Mouse (Mus musculus): ENCODE results near the gene Cfap126.
"Not testable (repeated sequence)": the region's sequence is repeated elsewhere in the genome, so short reads cannot be mapped to it uniquely, and the experiment has no call there.

Gene Cfap126

DNA sequence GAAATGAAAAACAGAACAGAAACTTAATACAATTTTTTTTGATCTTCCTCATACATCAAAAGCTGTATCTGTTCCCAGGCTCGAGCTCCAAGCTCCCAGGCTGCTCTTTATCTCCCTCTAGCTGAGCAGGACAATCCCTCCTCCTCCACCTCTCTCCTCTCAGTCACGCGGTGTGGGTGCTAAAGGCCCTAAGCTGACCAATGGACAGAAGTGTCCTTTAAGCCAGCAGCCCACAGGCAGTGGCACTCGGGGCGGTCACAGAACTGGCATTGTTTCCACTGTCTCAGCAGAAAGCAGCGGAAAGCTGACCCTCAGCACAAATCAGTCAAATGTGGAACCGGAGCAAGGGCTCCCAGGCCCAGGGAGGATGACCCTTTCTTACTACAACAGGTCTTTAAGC lies 15.5 kb downstream of the Cfap126 start:
- DNase-seq, result peak; percentile 31

DNA sequence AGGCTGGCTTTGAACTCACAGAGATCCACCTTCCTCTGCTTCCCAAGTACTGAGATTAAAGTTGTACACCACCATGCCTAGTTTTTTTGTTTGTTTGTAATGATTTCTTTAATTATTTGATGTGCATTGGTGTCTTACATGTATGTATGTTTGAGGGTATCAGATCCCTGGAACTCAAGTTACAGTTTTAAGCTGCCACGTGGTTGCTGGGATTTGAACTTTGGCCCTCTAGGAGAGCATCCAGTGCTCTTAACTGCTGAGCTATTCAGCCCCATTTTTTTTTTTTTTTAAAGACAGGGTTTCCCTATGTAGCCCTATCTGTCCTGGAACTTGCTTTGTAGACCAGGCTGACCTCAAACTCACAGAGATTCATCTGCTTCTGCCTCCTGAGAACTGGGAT lies 17.3 kb downstream of the Cfap126 start:
- no peak for DNase-seq

DNA sequence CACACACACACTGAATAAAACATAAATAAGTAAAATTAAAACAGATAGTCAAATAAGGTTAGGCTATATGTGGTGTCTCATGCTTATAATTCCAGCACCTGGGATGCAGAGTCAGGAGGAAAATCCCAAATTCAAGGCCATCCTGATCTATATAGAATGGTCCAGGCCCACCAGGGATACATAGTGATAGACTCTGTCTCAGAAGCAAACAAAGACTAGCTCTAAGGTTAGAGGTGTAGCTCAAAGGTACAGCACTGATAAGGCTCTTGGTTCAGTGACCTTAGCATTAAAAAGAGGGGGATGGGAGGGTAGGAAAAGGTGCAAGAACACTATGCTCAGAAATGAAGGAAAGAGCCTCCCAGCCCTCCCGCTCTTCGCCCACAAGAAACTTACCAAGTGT lies 21.9 kb downstream of the Cfap126 start:
- no peak for DNase-seq

DNA sequence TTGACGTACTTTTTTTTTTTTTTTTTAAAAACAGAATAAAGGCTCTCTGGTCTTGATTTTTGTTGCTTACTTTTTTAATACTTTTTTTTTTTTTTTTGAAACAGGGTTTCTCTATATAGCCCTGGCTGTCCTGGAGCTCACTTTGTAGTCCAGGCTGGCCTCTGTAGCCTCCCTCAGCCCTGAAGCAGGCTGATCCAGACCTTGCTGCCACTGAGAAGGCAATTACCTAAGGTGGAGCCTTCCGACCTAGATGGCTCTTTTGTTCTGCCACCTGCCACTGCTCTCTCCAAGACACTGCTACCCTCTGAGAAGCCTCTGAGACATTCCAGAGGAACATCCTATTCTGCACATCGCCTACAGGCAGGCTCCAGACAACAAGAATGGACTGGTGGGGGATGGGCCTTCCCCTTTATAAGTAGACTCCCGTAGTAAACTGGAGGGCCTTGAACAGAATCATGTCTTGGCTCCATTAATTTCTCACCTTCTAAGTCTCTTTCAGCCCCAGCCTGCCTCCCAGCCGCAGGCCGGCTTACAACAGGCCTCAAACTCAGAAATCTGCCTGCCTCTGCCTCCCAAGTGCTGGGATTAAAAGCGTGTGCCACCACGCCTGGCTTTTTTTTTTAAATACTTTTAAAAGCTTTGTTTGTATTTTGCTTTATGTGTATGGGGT lies 23.9 kb downstream of the Cfap126 start:
- DNase-seq, result not testable (repeated sequence)

DNA sequence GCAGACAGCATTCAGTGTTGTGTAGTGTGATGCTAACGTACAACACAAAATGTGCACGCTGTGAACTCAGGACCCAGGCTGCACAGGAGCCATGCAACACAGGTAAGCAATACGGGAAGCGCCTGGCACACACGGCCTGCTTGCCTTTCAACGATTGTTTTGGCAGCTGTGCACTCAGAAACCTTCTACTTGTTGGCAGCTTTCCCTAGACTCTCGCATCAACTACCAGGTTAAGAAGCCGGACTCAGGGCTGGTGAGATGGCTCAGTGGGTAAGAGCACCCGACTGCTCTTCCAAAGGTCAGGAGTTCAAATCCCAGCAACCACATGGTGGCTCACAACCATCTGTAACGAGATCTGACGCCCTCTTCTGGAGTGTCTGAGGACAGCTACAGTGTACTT lies 29.3 kb downstream of the Cfap126 start:
- not testable (repeated sequence) for DNase-seq

DNA sequence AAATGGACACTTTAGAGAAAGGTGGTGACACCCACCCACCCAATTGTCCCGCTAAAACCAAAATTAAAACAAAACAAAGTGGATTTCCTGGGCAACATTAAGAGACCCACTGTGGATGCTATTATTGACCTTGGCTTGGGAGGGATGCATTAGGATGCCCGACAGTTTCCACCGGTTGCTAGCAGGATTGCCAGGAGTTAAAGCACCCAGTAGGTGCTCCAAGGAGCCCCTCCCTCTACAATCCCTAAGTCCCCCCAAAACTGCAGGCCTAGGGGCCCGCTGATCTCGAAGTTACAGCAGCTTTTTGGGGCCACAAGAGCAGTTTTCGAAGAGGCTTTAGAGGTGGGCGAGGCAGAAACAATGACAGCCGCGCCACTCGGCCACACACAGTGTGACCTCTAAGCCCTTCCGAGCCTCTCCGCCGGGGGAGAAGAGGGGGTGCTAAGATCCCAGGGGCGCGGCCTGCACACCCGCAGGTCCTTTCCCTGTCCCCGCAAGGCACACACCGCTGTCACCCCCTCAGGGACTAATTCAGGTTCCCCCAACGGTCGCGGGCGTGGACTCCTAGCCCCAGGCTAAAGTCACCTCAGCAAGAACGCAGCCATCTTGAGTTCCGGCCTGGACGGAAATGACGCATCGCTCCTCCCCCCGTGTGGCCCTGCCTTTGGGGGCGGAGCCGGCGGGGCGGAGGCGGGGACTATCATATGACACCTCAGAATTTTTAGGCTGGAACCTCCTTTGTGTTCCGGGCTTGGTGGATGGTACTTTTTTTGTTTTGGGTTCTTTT lies 36.4 kb downstream of the Cfap126 start, which contains the start of the genes Sdhc and Mpz:
Gene Sdhc, minus strand, starts transcription at position 630 of the 787 bp plus-strand sequence.
Gene Mpz, plus strand, starts transcription at position 738 of the 787 bp plus-strand sequence.
- DNase-seq, result peak; percentile 92

DNA sequence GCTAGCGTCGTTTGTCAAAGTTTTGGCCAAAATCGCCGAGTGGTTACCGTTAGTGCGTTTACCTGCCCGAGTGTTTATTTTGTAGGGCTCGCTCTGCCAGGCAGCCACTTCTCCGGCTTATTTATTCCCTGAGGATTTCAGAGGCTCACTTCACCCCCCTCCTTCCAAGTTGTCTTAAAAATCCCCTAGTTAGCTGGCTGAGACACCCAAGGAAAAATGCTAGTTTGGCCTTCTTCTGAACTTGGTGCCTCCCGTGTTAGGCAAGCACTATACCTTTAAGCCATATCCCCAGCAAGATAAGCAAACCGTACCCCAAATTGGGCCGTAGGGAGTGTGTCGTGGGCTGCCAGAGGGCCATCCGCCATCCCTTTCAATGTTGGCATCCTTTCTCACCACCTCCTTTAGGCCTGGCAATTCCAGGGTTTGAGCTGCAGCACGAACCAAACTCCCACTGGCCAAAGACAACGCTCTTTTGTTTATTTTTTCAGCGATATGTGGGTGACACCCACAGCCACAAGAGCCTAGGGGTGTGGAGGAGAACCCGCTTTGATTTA lies 37.2 kb downstream of the Cfap126 start:
- DNase-seq, result no peak

DNA sequence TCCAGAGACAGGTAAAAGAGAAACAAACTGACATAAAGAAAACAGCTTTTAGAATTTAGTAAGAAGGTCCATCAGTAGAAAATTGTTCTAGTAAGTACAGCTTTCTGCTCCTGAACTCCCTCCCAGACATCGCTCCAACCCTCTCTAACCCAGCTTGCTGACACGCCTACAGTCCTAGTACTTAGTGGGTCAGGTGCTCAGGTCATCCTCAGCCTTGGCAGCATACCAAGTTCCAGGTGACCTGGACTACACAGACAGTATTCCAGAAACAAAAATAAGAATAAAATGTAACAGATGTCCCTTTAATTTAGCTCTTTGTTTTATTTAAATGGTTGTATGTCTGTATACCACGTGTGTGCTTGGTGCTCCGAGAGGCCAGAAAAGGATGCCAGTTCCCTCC lies 38.2 kb downstream of the Cfap126 start:
- no peak for DNase-seq

DNA sequence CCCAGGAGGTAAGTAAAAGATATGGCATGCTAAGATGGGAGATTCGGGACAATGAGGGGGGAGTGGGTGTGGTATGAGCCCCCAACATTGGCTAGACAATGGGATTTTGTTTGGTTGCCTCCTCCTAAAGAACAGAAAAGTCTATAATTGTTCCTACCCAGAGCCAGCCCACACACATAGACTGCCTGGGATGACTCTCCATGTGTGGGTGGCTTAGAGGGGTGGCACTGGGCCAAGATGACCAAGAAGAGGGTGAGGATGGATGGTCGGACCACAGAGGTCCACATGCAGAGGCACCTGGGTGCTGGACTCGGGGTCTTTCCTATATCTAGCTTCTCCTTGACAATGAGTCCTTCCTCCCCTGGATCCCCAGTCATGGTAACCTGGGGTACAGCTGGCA lies 42.9 kb downstream of the Cfap126 start:
- no peak for DNase-seq

DNA sequence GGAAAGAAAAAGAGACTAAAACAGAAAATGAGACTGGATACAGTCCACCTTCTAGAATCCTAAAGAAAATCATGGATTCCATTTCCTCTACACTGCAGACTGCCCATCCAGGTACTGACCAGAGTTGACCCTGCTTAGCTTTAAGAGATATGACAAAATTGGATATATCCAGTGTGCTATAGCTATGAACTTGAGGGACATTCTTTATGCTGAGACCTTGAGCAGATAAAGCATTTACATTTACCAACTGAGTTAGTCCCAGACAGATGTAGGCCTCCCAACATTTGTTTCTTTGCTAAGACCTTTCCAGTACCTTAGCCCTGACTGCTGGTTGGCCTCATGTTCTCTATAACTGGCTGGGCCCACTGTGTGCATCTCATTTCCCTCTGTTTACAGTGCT lies 44.2 kb downstream of the Cfap126 start:
- no peak for DNase-seq

DNA sequence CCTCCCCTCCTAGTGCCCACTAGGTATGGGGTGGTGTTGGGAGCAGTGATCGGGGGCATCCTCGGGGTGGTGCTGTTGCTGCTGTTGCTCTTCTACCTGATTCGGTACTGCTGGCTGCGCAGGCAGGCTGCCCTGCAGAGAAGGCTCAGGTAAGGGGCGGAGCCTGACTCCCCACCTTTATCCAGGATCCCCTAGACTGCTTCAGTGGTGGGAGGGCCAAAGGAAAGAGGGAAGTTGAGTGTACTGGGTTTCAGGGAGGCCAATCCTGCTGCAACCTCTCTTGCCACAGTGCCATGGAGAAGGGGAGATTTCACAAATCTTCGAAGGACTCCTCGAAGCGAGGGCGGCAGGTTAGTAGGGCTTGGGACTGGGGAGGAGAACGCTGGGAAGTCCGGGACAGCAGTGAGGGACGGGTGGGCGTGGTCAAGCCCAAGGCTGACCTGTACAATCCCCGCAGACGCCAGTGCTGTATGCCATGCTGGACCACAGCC lies 45.8 kb downstream of the Cfap126 start:
- no peak for DNase-seq

DNA sequence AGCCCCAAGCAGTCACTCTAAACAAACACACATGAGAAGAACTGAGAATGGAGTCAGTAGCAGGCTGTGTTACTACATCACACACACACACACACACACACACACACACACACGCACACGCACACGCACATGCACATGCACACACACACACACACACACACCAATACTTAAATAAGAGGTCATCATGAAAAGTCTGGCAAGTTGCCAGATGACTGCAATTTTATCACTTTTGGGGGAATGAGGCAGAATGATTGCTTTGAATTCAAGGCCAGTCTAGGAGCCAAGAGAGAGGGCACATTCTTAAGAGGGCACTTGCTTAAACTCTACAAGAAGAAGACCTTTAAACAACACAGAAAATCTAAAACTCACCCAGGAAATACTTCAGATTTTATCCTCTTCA lies 48.8 kb downstream of the Cfap126 start:
- no peak for DNase-seq

DNA sequence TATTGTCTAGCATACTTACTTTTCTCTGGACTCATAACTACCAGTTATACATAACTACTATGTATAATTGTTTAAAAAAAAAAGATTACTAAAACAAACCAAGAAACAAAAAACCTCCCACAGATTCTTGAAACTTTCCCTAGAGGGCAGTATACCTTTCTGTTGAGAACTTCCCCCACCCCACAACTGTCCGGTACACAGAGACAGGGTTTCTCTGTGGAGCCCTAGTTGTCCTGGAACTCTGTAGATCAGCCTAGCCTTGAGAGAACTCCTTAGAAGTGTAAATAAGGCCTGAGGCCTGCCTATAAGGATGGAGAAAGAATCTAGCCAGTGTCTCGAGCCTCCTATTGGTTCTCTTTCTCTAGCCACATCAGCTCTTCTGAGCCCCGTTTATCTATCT lies 50.5 kb downstream of the Cfap126 start:
- DNase-seq, result no peak

DNA sequence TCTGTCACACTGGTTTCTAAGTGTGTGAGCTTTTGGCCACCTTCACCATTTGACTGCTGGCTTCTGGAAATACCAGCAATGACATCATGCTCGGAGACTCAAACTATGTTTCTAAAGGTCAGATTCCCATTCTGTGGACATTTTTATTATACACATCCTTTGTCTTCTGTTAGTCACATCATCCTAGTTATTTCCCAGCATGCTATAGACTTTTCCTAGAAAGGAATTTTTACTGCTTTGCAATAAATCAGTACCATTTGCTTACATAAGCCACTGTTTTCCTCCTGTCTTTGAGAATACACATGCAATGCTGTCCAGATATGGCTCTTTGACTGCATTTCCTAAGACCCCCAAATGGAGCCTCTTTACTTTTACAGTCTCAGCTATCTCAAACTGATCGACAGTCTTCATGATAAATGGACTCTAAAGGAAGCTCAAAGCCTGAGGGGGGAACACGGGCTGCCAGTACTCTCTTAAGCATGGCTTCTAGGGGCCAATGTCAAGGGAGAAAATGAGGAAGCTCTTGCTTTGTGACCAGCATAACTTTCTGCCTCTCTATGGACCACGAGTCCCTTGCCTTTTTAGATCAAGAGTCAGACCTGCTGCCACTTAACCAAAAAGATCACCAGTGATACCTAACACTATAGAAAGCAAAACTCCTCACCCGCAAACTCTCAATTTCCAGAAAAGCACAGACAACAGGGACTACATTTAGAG lies 52.1 kb downstream of the Cfap126 start:
- DNase-seq, result no peak

DNA sequence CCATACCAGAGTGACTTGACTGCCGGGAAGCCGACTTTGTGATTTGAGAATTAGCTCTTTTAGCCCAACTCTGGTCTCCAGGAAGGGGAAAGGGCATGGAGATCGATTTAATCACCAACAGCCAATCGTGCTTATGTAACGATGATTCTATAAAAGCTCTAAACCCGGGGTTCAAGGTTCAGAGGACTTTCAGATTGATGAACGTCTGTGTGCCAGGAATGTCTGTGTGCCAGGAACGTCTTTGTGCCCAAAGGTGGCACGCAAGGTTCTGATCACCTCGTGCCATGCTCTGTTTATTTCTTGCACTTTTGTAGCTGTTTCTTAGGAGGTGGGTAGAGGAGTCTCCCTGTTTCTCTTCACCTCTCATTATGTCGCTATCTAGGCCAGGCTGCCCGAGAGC lies 55.2 kb downstream of the Cfap126 start:
- DNase-seq, result no peak

DNA sequence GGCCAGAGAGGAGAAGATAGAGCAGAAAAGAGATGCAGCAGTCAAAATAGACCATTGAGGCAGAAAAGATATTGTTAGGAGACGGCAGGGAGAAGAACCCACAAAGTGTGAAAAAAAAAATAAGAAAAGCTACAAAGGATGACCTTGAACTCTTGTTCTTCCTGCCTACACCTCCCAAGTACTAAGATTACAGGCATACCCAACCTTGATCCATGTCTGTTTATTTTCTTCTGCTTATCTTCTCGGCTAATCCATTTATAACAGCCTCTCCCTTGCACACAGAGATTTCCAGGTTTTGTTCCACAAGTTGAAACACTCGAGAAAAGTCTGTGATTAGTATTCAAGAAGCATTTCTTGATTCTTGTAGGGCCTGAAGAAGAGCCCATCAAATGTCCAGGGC lies 56.2 kb downstream of the Cfap126 start:
- no peak for DNase-seq

DNA sequence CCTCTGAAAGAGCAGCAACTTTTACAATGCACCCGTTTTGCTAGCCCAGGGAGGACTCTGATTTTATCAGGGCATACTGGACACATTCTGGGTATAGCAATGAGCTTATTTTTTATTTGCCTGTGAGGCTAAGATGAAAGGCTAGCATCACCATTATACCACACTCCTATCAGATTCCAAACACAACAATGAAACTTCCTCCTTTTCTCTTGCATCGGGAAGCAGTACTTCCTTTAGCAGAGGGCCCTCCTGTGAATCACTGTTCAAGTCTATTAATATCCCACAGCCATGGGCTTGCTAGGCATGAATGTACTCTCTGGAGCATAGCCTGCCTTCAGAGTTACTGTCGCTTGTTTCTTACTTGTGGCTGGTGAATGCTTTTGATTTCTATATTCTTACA lies 57.4 kb downstream of the Cfap126 start:
- DNase-seq, result no peak

DNA sequence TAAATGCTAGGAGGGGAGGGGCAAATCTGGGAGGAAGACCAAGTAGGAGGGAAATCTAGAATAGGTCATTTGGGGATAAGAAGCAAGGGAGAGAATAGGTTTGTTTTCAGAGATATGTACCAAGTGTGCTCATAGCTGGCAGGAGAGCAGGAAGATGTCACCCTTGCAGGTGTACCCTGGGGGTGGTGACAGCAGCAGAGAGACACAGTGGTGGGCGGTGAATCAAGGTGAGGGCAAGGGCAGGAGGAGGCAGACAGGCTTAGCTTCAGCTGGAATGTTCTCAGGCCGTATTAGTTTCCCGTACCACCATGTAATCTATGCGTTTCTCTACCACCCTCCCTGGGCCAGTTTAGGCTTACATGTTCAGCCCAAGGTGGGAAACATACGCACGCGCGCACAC lies 59.1 kb downstream of the Cfap126 start:
- no peak for DNase-seq
